Mouse (Mus musculus): ENCODE measurements around the gene Qsox2.

Gene Qsox2

GRCm38 (mm10) chr2:26166890-26167289 lies 70.4 kb downstream of the Qsox2 start:
- DNase-seq (ENCODE audit: low spot score in 2 of 2), result no peak

Data from frontal cortex, postnatal 14 days (tissue).